Mouse (Mus musculus) limb, embryonic 15.5 days (tissue): ENCODE data around the gene Cntnap1. TPM values are rescaled to one million over a fixed set of nuclear protein-coding genes. Genes with fewer than 3 reads are reported as not detected.
A peak's percentile ranks its signal among the peaks of the same experiment; 100 is the strongest.

Source experiments
- ATAC-seq: fragments of 200-750 bp; cut with Nextera tagmentation; 2 replicates; pipeline ENCODE4 v1.8.0; 2017; ENCODE audit warnings: low read depth, moderate TSS enrichment; ENCODE audit not compliant: insufficient number of reproducible peaks, low FRiP score, low TSS enrichment
- H3K27ac ChIP-seq: fragments of 300-500 bp; sonication (generic); 2 replicates; pipeline ENCODE4 v1.5.1; 2015; ENCODE audit warnings: moderate library complexity, mild to moderate bottlenecking, inconsistent platforms
- H3K27me3 ChIP-seq: fragments of 300-500 bp; sonication (generic); 2 replicates; pipeline ENCODE4 v1.6.1; 2015; ENCODE audit warnings: inconsistent platforms
- H3K36me3 ChIP-seq: fragments of 300-500 bp; sonication (generic); 2 replicates; pipeline ENCODE4 v1.6.1; 2015; ENCODE audit warnings: inconsistent platforms
- H3K4me1 ChIP-seq: fragments of 300-500 bp; sonication (generic); 2 replicates; pipeline ENCODE4 v1.6.1; 2015; ENCODE audit warnings: inconsistent platforms
- H3K4me2 ChIP-seq: fragments of 300-500 bp; sonication (generic); 2 replicates; pipeline ENCODE4 v1.6.1; 2015; ENCODE audit warnings: mild to moderate bottlenecking, inconsistent platforms
- H3K4me3 ChIP-seq: fragments of 300-500 bp; sonication (generic); 2 replicates; pipeline ENCODE4 v1.5.1; 2015; ENCODE audit warnings: mild to moderate bottlenecking, inconsistent platforms
- H3K9ac ChIP-seq: fragments of 300-500 bp; sonication (generic); 2 replicates; pipeline ENCODE4 v1.6.1; 2015; ENCODE audit warnings: inconsistent platforms
- H3K9me3 ChIP-seq: fragments of 300-500 bp; sonication (generic); 2 replicates; pipeline ENCODE4 v1.6.1; 2016; ENCODE audit warnings: inconsistent platforms
- WGBS: fragments of 180-500 bp; shearing (Covaris S2); methylation state at CpG from one replicate; pipeline ENCODE4 v1.1.7; 2015; 5-methylcytosine and 5-hydroxymethylcytosine counted together
- polyA plus RNA-seq: library from polyadenylated mRNA; unstranded; fragments of >200 nt; fragmentation: Nextera tagmentation; extraction: Ambion mirVana; gene quantifications from 2 replicates; pipeline ENCODE4 v1.2.1, GENCODE M21; 2015

The Cntnap1 gene
- polyA plus RNA-seq, 1 experiment from 2014 or later: 1.4 TPM

DNA sequence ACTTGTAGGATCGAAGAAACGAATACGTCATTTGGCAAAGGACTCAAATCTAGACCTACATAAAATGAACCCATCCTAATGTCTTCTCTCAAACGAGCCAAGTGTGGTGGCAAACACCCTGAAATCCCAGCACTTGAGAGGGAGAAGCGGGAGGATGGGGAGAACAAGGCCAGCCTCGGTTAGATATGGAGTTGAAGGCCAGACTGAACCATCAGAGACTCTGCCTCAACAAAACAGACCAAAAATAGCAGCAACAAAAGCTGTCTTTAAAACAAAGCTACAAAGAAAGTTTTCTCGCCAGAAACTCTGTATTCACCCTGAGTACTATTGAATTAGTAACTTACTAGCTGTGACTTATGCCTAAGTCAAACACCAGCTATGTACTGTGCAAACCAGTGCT is 33.3 kb upstream of the Cntnap1 start:
- ATAC-seq: no peak
- Histone ChIP-seq H3K9me3 (no peaks in the 10 kb centered on the region), H3K4me3 (no peak overlapping the region), H3K27ac (no peak overlapping the region), H3K4me2 (no peak overlapping the region), H3K9ac (no peak overlapping the region), H3K27me3 (peaks cover 4% of the 10 kb centered on the region; the same call in 1 of the 2 replicates), H3K36me3 (no peaks in the 10 kb centered on the region), H3K4me1 (peaks cover 12% of the 10 kb centered on the region; the same call in 1 of the 2 replicates)
- 75% methylated on average over 7 of the region's 7 CpGs for WGBS

DNA sequence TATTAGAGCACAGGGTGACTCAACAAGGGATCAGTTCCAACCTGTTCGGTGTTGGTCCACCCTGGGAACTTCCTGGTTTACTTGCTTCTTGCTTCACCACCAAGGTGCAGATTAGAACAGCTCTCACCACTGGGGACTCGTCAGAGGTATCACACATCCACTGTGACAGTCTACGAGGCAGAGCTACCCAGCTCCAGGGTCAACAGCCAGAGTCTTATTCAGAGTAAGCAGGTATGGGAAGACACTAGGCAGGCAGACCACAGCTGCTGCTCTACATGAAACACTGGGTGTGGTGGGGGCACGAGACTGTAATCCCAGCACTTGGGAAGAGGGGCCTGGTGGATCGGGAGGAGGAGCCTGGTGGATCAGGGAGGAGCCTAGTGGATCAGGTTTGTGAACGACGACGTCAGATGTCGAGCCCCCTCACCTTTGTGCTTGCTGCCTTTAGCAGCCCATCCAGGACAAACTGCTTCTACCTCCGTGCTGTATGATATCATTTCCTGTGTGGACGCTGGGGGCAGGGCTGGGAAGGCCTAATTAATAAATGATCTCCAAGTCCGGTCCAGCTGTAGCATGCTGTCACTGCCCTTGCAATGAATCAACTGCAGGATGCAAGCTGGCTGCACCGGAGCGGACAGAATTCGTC is 31.7 kb upstream of the Cntnap1 start:
- no peak overlapping the region for H3K9ac ChIP-seq
- H3K4me3 ChIP-seq: peak overlapping the region; percentile 1; the same call in 1 of the 2 replicates
- WGBS: 21% methylated on average over 15 of the region's 15 CpGs
- no peaks in the 10 kb centered on the region for H3K36me3 ChIP-seq
- no peaks in the 10 kb centered on the region for H3K9me3 ChIP-seq
- 0 out of 2 replicates have a peak overlapping the region, but pooled peaks have one; percentile 47 for H3K27ac ChIP-seq
- ATAC-seq: no peak
- peaks cover 12% of the 10 kb centered on the region; the same call in 1 of the 2 replicates for H3K4me1 ChIP-seq
- peaks cover 4% of the 10 kb centered on the region; the same call in 1 of the 2 replicates for H3K27me3 ChIP-seq
- H3K4me2 ChIP-seq: peak overlapping the region; percentile 15; the same call in 1 of the 2 replicates

DNA sequence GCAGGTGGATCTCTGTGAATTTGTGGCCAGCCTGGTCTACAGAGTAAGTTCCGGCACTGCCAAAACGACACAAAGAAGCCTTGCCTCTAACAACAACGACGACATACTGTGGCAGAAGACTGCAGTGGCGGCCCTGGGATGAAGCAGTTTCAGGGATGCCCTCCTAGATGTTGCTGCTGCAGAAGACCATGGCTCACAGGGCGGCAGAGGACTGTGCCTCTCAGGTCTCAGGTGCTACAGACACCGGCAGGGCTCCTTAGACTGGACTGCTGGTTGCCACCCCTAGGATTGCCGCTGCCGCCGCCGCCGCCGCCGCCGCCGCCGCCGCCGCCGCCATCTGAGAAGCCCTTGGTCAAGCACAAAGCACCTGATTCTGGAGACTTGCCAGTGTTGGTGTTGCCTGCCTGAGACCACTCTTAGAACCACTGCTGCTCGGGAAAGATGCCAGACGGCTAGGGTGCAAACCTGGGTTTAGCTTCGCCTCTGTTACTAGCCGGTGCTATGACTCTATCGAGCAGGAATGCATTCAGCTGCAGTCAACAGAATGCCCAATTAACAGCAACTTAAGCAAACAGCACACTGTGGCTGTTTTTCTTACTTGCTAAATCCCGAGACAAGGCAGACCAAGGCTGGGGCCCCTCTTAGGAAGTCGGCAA is 30.0 kb upstream of the Cntnap1 start:
- H3K27ac ChIP-seq: no peak overlapping the region

DNA sequence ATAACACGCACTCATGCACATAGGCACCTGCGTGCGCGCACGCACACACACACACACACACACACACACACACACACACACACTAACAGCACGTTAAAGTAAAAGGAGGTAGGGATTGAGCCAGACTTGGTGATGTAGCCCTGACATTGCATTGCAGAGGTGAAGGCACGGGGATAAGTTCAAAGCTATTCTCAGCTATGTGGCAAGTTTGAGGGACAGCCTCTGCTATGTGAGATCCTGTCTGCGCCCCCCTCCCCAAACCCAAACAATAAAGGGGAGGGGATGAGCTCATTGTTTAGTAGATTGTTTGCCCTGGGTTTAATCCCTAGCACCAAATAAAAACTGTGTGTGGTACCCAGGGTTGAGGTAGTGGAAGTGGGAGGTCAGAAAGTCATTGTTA is 29.2 kb upstream of the Cntnap1 start:
- Histone ChIP-seq H3K36me3 (no peaks in the 10 kb centered on the region), H3K9me3 (no peaks in the 10 kb centered on the region), H3K4me3 (no peak overlapping the region), H3K9ac (no peak overlapping the region), H3K4me2 (no peak overlapping the region), H3K27ac (no peak overlapping the region), H3K4me1 (peaks cover 16% of the 10 kb centered on the region; the same call in 1 of the 2 replicates), H3K27me3 (peaks cover 4% of the 10 kb centered on the region; the same call in 1 of the 2 replicates)
- no peak for ATAC-seq
- WGBS: 84% methylated on average over 8 of the region's 8 CpGs

More for the DNA sequence above, 30.0 kb upstream of the Cntnap1 start:
- Histone ChIP-seq H3K4me1 (peaks cover 16% of the 10 kb centered on the region; the same call in 1 of the 2 replicates), H3K36me3 (no peaks in the 10 kb centered on the region), H3K4me3 (peak overlapping the region; percentile 28), H3K27me3 (peaks cover 4% of the 10 kb centered on the region; the same call in 1 of the 2 replicates), H3K4me2 (peak overlapping the region; percentile 50), H3K9me3 (no peaks in the 10 kb centered on the region), H3K9ac (0 out of 2 replicates have a peak overlapping the region, but pooled peaks have one; percentile 14)
- no peak for ATAC-seq
- WGBS: 37% methylated on average over 27 of the region's 27 CpGs

DNA sequence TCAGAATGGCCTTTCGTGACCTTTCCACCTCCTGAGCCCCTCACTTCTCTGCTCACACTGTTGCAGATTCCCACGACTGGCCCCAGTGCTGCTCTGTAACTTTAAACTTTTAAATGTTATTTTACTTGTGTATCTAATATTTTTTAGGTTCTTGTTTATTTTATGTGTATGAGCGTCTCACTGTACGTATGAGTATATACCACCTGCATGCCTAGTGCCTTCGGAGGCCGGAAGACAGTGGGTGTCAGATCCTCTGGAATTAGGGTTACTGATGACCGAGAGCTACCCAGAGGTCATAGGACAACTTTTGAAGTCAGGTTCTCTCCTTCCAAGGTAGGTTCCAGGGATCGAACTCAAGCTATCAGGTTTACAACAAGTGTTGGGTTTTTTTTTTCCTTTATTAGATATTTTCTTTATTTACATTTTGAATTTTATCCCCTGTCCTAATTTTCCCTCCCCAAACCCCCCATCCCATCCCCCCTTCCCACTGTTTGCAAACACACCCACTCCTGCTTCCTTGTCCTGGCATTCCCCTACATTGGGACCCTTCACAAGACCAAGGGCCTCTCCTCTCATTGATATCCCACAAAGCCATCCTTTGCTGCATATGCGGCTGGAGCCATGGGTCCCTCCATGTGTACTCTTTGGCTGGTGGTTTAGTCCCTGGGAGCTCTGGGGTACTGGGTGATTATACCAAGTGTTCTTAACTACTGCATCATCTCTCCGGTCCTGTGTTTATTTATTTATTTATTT is 27.9 kb upstream of the Cntnap1 start:
- no peaks in the 10 kb centered on the region for H3K9me3 ChIP-seq
- H3K36me3 ChIP-seq: no peaks in the 10 kb centered on the region
- H3K27me3 ChIP-seq: peaks cover 4% of the 10 kb centered on the region; the same call in 1 of the 2 replicates
- H3K9ac ChIP-seq: no peak overlapping the region
- no peak overlapping the region for H3K27ac ChIP-seq
- no peak for ATAC-seq
- no peak overlapping the region for H3K4me3 ChIP-seq
- no peak overlapping the region for H3K4me2 ChIP-seq
- peaks cover 16% of the 10 kb centered on the region; the same call in 1 of the 2 replicates for H3K4me1 ChIP-seq
- WGBS: 87% methylated on average over 10 of the region's 10 CpGs

DNA sequence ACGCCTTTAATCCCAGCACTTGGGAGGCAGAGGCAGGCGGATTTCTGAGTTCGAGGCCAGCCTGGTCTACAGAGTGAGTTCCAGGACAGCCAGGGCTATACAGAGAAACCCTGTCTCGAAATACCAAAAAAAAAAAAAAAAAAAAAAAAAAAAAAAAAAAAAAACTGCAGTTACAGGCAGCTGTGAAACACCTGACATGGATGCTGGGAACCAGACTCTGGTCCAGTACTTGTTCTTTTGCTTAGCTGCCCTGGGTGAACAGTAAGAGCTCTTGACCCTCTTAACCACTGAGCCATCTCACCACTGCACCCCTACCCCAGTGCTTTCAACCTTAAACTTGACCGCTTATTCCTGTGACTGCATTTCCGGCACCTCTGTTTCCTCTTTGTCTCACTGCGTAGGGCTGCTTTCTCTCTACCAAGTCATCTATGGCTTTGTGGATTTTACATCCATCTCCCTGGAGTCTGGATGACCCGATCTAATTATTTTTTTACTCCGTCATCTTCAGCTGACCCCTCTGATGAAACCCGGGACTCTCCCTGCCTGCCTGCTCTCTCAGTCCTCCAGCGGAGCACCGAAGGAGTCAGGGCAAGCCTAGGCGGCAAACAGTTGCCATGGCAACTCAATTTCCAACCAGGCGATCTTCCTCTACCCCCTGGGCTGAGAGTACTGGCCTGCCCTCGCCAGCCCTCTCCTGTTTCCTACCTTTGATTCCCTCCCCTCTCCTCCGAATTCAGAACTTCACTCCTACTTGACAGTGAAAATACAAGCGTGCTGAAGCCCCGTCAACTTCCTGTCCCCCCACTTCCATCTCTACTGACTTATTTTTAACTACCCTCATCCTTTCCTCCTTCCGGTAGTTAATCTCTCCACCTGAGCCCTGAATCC is 26.7 kb upstream of the Cntnap1 start:
- Histone ChIP-seq H3K9me3 (no peaks in the 10 kb centered on the region), H3K36me3 (no peaks in the 10 kb centered on the region), H3K4me1 (peaks cover 16% of the 10 kb centered on the region; the same call in 1 of the 2 replicates), H3K27me3 (peaks cover 4% of the 10 kb centered on the region; the same call in 1 of the 2 replicates), H3K9ac (no peak overlapping the region), H3K4me3 (peak overlapping the region; percentile 16), H3K4me2 (peak overlapping the region; percentile 36), H3K27ac (no peak overlapping the region)
- 23% methylated on average over 19 of the region's 19 CpGs for WGBS
- no peak for ATAC-seq

DNA sequence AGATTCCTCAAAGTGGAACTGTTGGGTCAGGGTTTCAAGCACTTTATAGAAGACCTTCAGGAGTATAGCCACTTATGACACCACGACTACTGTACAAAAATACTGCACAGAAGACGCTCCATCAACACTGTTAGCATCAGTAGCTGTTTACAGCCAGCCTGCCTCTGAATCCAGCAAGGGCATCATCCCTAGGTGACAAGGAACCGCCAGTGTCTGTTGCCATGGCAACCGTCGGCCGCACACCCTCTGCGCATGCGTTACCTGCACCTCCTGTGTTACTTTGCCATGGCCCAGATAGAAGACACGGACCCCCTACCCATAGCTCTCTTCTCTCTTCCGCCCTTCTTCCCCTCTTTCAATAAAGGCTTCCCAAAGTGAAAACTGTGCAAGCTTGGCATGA is 23.9 kb upstream of the Cntnap1 start:
- no peak for ATAC-seq
- 31% methylated on average over 10 of the region's 10 CpGs for WGBS

DNA sequence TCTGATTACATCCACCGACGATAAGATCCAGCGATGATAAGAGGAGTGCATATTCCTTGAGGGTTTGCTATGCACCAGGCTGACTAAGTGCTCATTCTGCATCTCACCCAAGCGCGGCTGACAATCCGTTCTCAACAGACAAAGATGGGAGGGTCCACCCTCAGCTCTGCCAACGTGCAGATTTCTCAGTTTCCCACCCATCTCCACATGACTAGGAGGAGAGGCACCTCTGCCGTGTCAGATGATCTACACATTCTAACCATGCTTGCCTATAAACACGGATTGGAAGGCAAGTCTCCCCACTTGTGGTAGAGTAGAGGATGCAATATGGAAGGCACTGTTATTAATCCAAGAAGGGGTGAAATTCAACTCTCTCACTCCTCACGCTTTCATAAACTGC is 21.6 kb upstream of the Cntnap1 start:
- no peak overlapping the region for H3K4me2 ChIP-seq
- peak overlapping the region; percentile 86 for H3K27ac ChIP-seq
- no peak for ATAC-seq
- H3K9ac ChIP-seq: no peak overlapping the region
- no peaks in the 10 kb centered on the region for H3K36me3 ChIP-seq
- H3K4me3 ChIP-seq: no peak overlapping the region
- 46% methylated on average over 10 of the region's 10 CpGs for WGBS
- H3K4me1 ChIP-seq: peaks cover 14% of the 10 kb centered on the region
- no peaks in the 10 kb centered on the region for H3K27me3 ChIP-seq
- no peaks in the 10 kb centered on the region for H3K9me3 ChIP-seq

More for the DNA sequence above, 23.9 kb upstream of the Cntnap1 start:
- H3K4me3 ChIP-seq: no peak overlapping the region
- no peak overlapping the region for H3K4me2 ChIP-seq
- peaks cover 15% of the 10 kb centered on the region for H3K4me1 ChIP-seq
- no peak overlapping the region for H3K9ac ChIP-seq
- H3K9me3 ChIP-seq: no peaks in the 10 kb centered on the region
- H3K27me3 ChIP-seq: no peaks in the 10 kb centered on the region
- H3K27ac ChIP-seq: no peak overlapping the region
- H3K36me3 ChIP-seq: no peaks in the 10 kb centered on the region

DNA sequence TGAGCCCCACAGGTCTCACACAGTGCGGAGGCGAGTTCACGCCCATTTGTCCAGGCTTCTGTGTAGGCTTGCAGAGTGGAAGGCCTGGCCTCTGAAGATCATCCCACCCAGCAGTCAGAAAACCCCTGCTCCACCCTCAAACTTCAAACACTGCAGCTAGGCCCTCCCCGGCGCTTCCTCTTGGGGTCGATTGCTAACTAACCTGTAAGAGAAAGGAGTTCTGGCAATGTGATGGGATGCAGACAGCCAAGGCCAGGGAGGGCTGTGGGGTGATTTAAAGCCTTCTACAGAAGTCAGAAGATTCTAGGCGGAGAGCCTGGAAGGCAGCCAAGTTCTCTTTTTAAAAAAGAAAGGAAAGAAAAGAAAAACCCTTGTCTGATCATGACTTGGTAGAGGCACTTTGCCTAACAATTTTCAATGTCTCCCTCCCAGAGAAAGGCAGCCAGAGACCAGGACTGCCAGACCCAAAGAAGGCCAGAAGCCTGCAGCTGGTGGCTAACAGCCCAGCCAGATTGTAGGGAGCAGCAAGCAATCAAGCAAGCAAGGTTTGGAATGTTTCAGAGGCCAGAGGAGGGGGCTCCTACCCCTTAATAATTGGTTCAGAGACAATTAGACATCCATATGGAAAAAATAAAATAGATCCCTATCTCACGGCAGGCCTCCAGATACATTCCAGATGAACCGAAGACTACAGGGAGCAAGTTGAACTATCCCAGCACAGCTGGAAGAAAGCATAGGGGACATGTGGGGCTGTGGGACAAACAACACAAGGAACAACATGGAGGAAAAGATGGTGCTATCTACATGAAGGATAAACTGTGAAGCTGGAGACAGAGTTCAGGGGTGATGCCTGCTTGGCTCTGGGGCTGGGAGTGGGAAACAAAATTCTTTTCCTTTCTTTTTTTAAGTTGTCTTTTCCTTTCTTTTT is 20.9 kb upstream of the Cntnap1 start:
- Histone ChIP-seq H3K27ac (peak overlapping the region; percentile 86), H3K4me3 (no peak overlapping the region), H3K27me3 (no peaks in the 10 kb centered on the region), H3K9ac (no peak overlapping the region), H3K4me2 (no peak overlapping the region), H3K9me3 (no peaks in the 10 kb centered on the region), H3K36me3 (no peaks in the 10 kb centered on the region), H3K4me1 (peaks cover 11% of the 10 kb centered on the region)
- peak; percentile 83 for ATAC-seq
- WGBS: 15% methylated on average over 9 of the region's 9 CpGs

DNA sequence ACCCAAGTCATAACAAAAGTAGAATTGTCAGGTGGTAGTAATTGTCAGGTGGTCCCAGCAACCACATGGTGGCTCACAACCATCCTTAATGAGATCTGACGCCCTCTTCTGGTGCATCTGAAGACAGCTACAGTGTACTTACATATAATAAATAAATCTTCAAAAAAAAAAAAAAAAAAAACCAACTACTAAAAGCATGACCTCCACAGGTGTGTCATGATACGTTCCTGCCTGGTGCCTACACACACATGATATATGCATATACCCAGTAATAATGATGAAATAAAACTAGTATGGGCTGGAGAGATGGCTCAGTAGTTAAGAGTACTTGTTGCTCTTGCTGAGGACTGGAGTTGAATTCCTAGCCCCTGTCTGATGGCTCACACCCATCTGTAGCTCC is 19.3 kb upstream of the Cntnap1 start:
- Histone ChIP-seq H3K4me1 (peaks cover 16% of the 10 kb centered on the region), H3K27me3 (no peaks in the 10 kb centered on the region), H3K36me3 (no peaks in the 10 kb centered on the region), H3K27ac (no peak overlapping the region), H3K4me3 (no peak overlapping the region), H3K4me2 (no peak overlapping the region), H3K9me3 (no peaks in the 10 kb centered on the region), H3K9ac (no peak overlapping the region)
- 49% methylated on average over 2 of the region's 2 CpGs for WGBS
- ATAC-seq: no peak
